Mouse (Mus musculus): Measurements from ENCODE around the gene Ccr5.

The Ccr5 gene

GRCm38 (mm10) chr9:124143678-124144077, 22.3 kb downstream of the Ccr5 start:
- DNase-seq = no peak

- no peak for DNase-seq
These were observed 25.0 kb downstream of the Ccr5 start for GRCm38 (mm10) chr9:124146307-124146706.
